Mouse (Mus musculus): ENCODE data around the gene Mydgf. TPM values are rescaled to one million over a fixed set of nuclear protein-coding genes. Genes with fewer than 3 reads are reported as not detected.
A peak's percentile ranks its signal among the peaks of the same experiment; 100 is the strongest.

Gene Mydgf
- total and polyA plus RNA-seq, 3 experiments, result 61.1 to 101 (median 85.5) TPM

DNA sequence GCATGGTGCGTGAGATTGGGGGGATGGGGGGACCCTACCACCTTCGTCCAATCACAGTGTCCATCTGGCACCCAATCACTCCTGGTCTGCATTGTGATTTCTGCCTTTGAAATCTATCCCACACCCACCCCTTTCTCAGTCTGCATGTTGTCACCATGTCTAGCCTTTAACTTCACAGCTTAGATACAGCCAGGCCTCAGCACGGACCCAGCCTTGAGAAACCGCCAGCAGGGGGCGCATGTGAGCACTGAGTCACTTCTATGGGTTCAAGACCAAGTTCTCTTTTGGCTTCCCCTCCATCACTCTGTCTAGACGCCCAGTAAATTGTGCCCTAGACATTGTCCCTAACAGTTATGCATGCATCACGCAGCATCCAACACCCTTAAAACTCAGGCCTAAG, 51.9 kb downstream of the Mydgf start:
- Histone ChIP-seq H3K9ac (ENCODE audit: insufficient read depth, low read depth) (no peak overlapping the region), H3K36me3 (replicated peaks in 1 of 2; ENCODE audit: control insufficient read depth in 1 of 2, insufficient read depth in 1 of 2, low read length in 1 of 2) (peaks cover 0 to 25% of the 10 kb centered on the region in 2 experiments), H3K9me3 (replicated peaks; ENCODE audit: low read length) (peaks cover 3% of the 10 kb centered on the region), H3K79me2 (replicated peaks; ENCODE audit: control insufficient read depth, extremely low read depth, insufficient read depth, poor library complexity, severe bottlenecking) (no peaks in the 10 kb centered on the region), H3K27ac (ENCODE audit: insufficient read depth, low read depth) (no peak overlapping the region), H3K4me3 (replicated peaks in 1 of 3; ENCODE audit: low read depth in 2 of 3, low read length in 2 of 3, poor library complexity in 1 of 3) (no peak overlapping the region), H3K27me3 (replicated peaks) (peaks cover 20% of the 10 kb centered on the region), H3K4me1 (ENCODE audit: control insufficient read depth in 1 of 2, insufficient read depth in 2 of 2) (peaks cover 3 to 34% of the 10 kb centered on the region in 2 experiments; a peak in 3 of 4 replicates), H3K4me2 (ENCODE audit: insufficient read depth, low read depth, poor library complexity, severe bottlenecking) (no peak overlapping the region)
- dilution Hi-C loops (cut with MboI; ENCODE audit: extremely low pct_ligation_motif_present, extremely low pct_unique_long_range_greater_than_20kb, low sequenced_read_pairs) (no loop called here), in situ Hi-C loops (cut with MboI; ENCODE audit: low pct_ligation_motif_present, low pct_unique_long_range_greater_than_20kb, low sequenced_read_pairs) (loop anchor here (5.0 kb wide), 1 partner anchor 130 kb away; no protein-coding TSS in a partner anchor)
- TF ChIP-seq JUN (IDR thresholded peaks at IDR 0.05; ENCODE audit: insufficient read depth, low read depth, low read length) (no peak), ZC3H11A (IDR thresholded peaks at IDR 0.05; ENCODE audit: low read depth, low read length) (no peak), TBP (conservative IDR thresholded peaks at IDR 0.05; ENCODE audit: low read depth, low read length) (no peak), CHD2 (IDR thresholded peaks at IDR 0.05; ENCODE audit: low read length) (no peak), MYC (IDR thresholded peaks at IDR 0.05; ENCODE audit: low read depth, low read length) (no peak), MAZ (IDR thresholded peaks at IDR 0.05; ENCODE audit: low read depth, low read length) (no peak), MAFK (IDR thresholded peaks at IDR 0.05; ENCODE audit: insufficient replicate concordance, low read length) (no peak), TCF12 (IDR thresholded peaks at IDR 0.05; ENCODE audit: low read depth, low read length) (no peak), JUND (conservative IDR thresholded peaks at IDR 0.05; ENCODE audit: low read depth, low read length) (no peak), HCFC1 (IDR thresholded peaks at IDR 0.05; ENCODE audit: low read depth, low read length) (no peak), ZNF384 (IDR thresholded peaks at IDR 0.05; ENCODE audit: low read depth, low read length) (no peak), USF2 (conservative IDR thresholded peaks at IDR 0.05; ENCODE audit: low read depth, low read length) (no peak), RCOR1 (conservative IDR thresholded peaks at IDR 0.05; ENCODE audit: low read depth, low read length) (no peak), SMC3 (IDR thresholded peaks at IDR 0.05; ENCODE audit: low read depth, low read length) (peak; percentile 63), POLR2A (IDR thresholded peaks at IDR 0.05; ENCODE audit: low read depth, low read length) (no peak), USF1 (IDR thresholded peaks at IDR 0.05; ENCODE audit: low read depth, low read length) (no peak), RAD21 (IDR thresholded peaks at IDR 0.05; ENCODE audit: low read depth, low read length) (peak; percentile 9), CTCF (conservative IDR thresholded peaks at IDR 0.05 in 1 of 2, IDR thresholded peaks at IDR 0.05 in 1 of 2; ENCODE audit: low read depth in 2 of 2, low read length in 2 of 2) (peak; percentile 45 to 74; a peak in 3 of 4 replicates), NELFE (IDR thresholded peaks at IDR 0.05; ENCODE audit: low read depth, low read length) (no peak)
- peak; percentile 72 for DNase-seq (ENCODE audit: extremely low read depth)

DNA sequence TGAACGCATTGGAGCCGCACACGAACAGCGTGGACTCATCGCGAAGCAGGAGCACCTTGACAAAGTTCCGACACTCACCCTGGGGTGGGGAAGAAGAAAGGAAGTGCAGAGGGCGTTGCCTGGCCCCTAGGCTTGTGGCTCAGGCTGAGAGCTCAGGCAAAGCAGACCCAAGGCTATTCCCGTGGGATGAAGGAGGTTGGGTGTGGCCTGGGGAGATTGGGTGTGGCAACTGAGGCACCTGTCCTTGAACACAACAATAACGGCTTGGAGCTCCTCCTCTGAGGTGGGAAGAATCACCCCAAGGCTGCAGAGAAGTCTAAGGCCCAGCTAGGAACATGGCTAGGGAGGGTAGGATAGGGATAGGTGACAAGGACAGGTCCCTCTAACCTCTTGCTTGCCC, 52.6 kb downstream of the Mydgf start:
- dilution Hi-C loops (cut with MboI; ENCODE audit: extremely low pct_ligation_motif_present, extremely low pct_unique_long_range_greater_than_20kb, low sequenced_read_pairs) (no loop called here), in situ Hi-C loops (cut with MboI; ENCODE audit: low pct_ligation_motif_present, low pct_unique_long_range_greater_than_20kb, low sequenced_read_pairs) (loop anchor here (5.0 kb wide), 1 partner anchor 131 kb away; no protein-coding TSS in a partner anchor)
- peaks cover 3% of the 10 kb centered on the region for H3K9me3 ChIP-seq (replicated peaks; ENCODE audit: low read length)
- no peak overlapping the region for H3K9ac ChIP-seq (ENCODE audit: insufficient read depth, low read depth)
- TF ChIP-seq ZMIZ1 (IDR thresholded peaks at IDR 0.05; ENCODE audit: low read depth, low read length) (no peak), KAT2A (IDR thresholded peaks at IDR 0.05; ENCODE audit: insufficient replicate concordance, low read length) (no peak), ETS1 (conservative IDR thresholded peaks at IDR 0.05; ENCODE audit: low read depth, low read length) (no peak), PAX5 (IDR thresholded peaks at IDR 0.05; ENCODE audit: low read length) (no peak), SIN3A (IDR thresholded peaks at IDR 0.05; ENCODE audit: low read length) (no peak), CTCF (conservative IDR thresholded peaks at IDR 0.05 in 1 of 2, IDR thresholded peaks at IDR 0.05 in 1 of 2; ENCODE audit: low read depth in 2 of 2, low read length in 2 of 2) (no peak), ZC3H11A (IDR thresholded peaks at IDR 0.05; ENCODE audit: low read depth, low read length) (no peak), ZNF384 (IDR thresholded peaks at IDR 0.05; ENCODE audit: low read depth, low read length) (no peak), POLR2AphosphoS2 (IDR thresholded peaks at IDR 0.05; ENCODE audit: low read depth, low read length) (no peak), IRF4 (IDR thresholded peaks at IDR 0.05; ENCODE audit: low read depth, low read length) (no peak), GABPA (IDR thresholded peaks at IDR 0.05; ENCODE audit: insufficient replicate concordance, low read depth, low read length) (no peak), NELFE (IDR thresholded peaks at IDR 0.05; ENCODE audit: low read depth, low read length) (no peak)
- no peaks in the 10 kb centered on the region for H3K79me2 ChIP-seq (replicated peaks; ENCODE audit: control insufficient read depth, extremely low read depth, insufficient read depth, poor library complexity, severe bottlenecking)
- H3K27ac ChIP-seq (ENCODE audit: insufficient read depth, low read depth), result no peak overlapping the region
- H3K4me3 ChIP-seq (replicated peaks in 1 of 3; ENCODE audit: low read depth in 2 of 3, low read length in 2 of 3, poor library complexity in 1 of 3), result no peak overlapping the region
- no peak overlapping the region for H3K4me2 ChIP-seq (ENCODE audit: insufficient read depth, low read depth, poor library complexity, severe bottlenecking)
- H3K4me1 ChIP-seq (ENCODE audit: control insufficient read depth in 1 of 2, insufficient read depth in 2 of 2), result peaks cover 3 to 33% of the 10 kb centered on the region in 2 experiments; a peak in 3 of 4 replicates
- peaks cover 14% of the 10 kb centered on the region for H3K27me3 ChIP-seq (replicated peaks)
- no peak for DNase-seq (ENCODE audit: extremely low read depth)
- H3K36me3 ChIP-seq (replicated peaks in 1 of 2; ENCODE audit: control insufficient read depth in 1 of 2, insufficient read depth in 1 of 2, low read length in 1 of 2), result peaks cover 0 to 28% of the 10 kb centered on the region in 2 experiments

All from CH12.LX (cell line).